Mouse (Mus musculus) limb, embryonic 14.5 days (tissue): ENCODE measurements around the gene Ccnl1. TPM values are rescaled to one million over a fixed set of nuclear protein-coding genes. Genes with fewer than 3 reads are reported as not detected.

ENCODE experiments used
- ATAC-seq: fragments of 200-750 bp; cut with Nextera tagmentation; 2 replicates; pipeline ENCODE4 v1.8.0; 2017; ENCODE audit warnings: low read depth, moderate number of reproducible peaks, moderate TSS enrichment; ENCODE audit not compliant: low FRiP score
- DNase-seq: peaks from one replicate; pipeline ENCODE4 v3.0.0-alpha.2; 2015; ENCODE audit warnings: low spot score
- H3K27ac ChIP-seq: fragments of 300-500 bp; sonication (generic); replicated peaks from 2 replicates; pipeline ENCODE4 v1.5.1; 2014; ENCODE audit warnings: low read depth, mild to moderate bottlenecking, low read length, moderate library complexity, mixed read lengths
- H3K27me3 ChIP-seq: fragments of 300-500 bp; sonication (generic); 2 replicates; pipeline ENCODE4 v1.6.1; 2014; ENCODE audit warnings: low read length, mixed read lengths; ENCODE audit not compliant: control insufficient read depth, insufficient read depth
- H3K36me3 ChIP-seq: fragments of 300-500 bp; sonication (generic); 2 replicates; pipeline ENCODE4 v1.6.1; 2014; ENCODE audit warnings: mild to moderate bottlenecking, low read length, moderate library complexity, mixed read lengths; ENCODE audit not compliant: control insufficient read depth, insufficient read depth
- H3K4me1 ChIP-seq: fragments of 300-500 bp; sonication (generic); 2 replicates; pipeline ENCODE4 v1.6.1; 2014; ENCODE audit warnings: antibody characterized with exemption, low read length, mixed read lengths; ENCODE audit not compliant: control insufficient read depth, insufficient read depth
- H3K4me2 ChIP-seq: fragments of 300-500 bp; sonication (generic); replicated peaks from 2 replicates; pipeline ENCODE4 v1.6.1; 2014; ENCODE audit warnings: low read depth, mild to moderate bottlenecking, low read length, moderate library complexity; ENCODE audit not compliant: severe bottlenecking
- H3K4me3 ChIP-seq: fragments of 300-500 bp; sonication (generic); replicated peaks from 2 replicates; pipeline ENCODE4 v1.5.1; 2014; ENCODE audit warnings: low read length
- H3K9ac ChIP-seq: fragments of 300-500 bp; sonication (generic); 2 replicates; pipeline ENCODE4 v1.6.1; 2014; ENCODE audit warnings: mild to moderate bottlenecking, low read depth, low read length, moderate library complexity; ENCODE audit not compliant: severe bottlenecking
- H3K9me3 ChIP-seq: fragments of 300-500 bp; sonication (generic); 2 replicates; pipeline ENCODE4 v1.6.1; 2016; ENCODE audit warnings: low read length; ENCODE audit not compliant: control insufficient read depth
- POLR2A ChIP-seq: fragments of 200-500 bp; IDR thresholded peaks from 2 replicates; pipeline ENCODE4 v1.8.0; 2012; ENCODE audit warnings: inconsistent platforms, mild to moderate bottlenecking, moderate library complexity, borderline replicate concordance; ENCODE audit not compliant: insufficient read depth, insufficient read length; ENCODE audit errors: extremely low read depth
- WGBS: fragments of 180-500 bp; shearing (Covaris S2); extraction: QIAGEN DNeasy Blood & Tissue Kit; methylation state at CpG from one replicate; pipeline ENCODE4 v1.1.7; 2014; 5-methylcytosine and 5-hydroxymethylcytosine counted together
- polyA plus RNA-seq, 2 experiments: library from polyadenylated mRNA; depleted of rRNA in 1 of 2; stranded (reverse) in 1 of 2; unstranded in 1 of 2; fragments of >200 nt; fragmentation: Nextera tagmentation in 1 of 2; extraction: Ambion mirVana in 1 of 2; gene quantifications; 2 replicates each; pipeline versions ENCODE4 v1.2.1 to v1.2.3; 2012 to 2014

Gene Ccnl1
- polyA plus RNA-seq, 2 experiments = 127 to 137 TPM

GRCm38 (mm10) chr3:65919016-65919415 lies 39.0 kb downstream of the Ccnl1 start:
- 98% methylated on average over 2 of the region's 2 CpGs for WGBS

GRCm38 (mm10) chr3:65912928-65913327 lies 45.1 kb downstream of the Ccnl1 start:
- H3K9ac ChIP-seq = no peak overlapping the region
- no peak overlapping the region; the same call in 1 of the 2 replicates for H3K27ac ChIP-seq
- H3K4me1 ChIP-seq = 0 out of 2 replicates have a peak, but pooled peaks cover 6% of the 10 kb centered on the region
- no peaks in the 10 kb centered on the region for H3K36me3 ChIP-seq
- no peak overlapping the region for H3K4me2 ChIP-seq
- WGBS = 35% methylated on average over 4 of the region's 4 CpGs
- no peak for TF ChIP-seq POLR2A
- DNase-seq (peak; percentile 49), ATAC-seq (no peak)
- H3K9me3 ChIP-seq = no peaks in the 10 kb centered on the region
- no peaks in the 10 kb centered on the region for H3K27me3 ChIP-seq
- H3K4me3 ChIP-seq = no peak overlapping the region

More at GRCm38 (mm10) chr3:65919016-65919415, 39.0 kb downstream of the Ccnl1 start:
- H3K4me3 ChIP-seq = no peak overlapping the region
- no peak for TF ChIP-seq POLR2A
- H3K4me1 ChIP-seq = no peaks in the 10 kb centered on the region
- no peaks in the 10 kb centered on the region for H3K36me3 ChIP-seq
- H3K9me3 ChIP-seq = no peaks in the 10 kb centered on the region
- H3K27me3 ChIP-seq = no peaks in the 10 kb centered on the region
- ATAC-seq (no peak), DNase-seq (no peak)
- H3K4me2 ChIP-seq = no peak overlapping the region
- H3K9ac ChIP-seq = no peak overlapping the region
- no peak overlapping the region for H3K27ac ChIP-seq

GRCm38 (mm10) chr3:65912217-65912616 lies 45.8 kb downstream of the Ccnl1 start:
- no peaks in the 10 kb centered on the region for H3K27me3 ChIP-seq
- no peak overlapping the region for H3K4me2 ChIP-seq
- no peaks in the 10 kb centered on the region for H3K36me3 ChIP-seq
- ATAC-seq (no peak), DNase-seq (no peak)
- WGBS = 79% methylated on average over 11 of the region's 11 CpGs
- H3K9ac ChIP-seq = no peak overlapping the region
- TF ChIP-seq POLR2A = no peak
- H3K9me3 ChIP-seq = no peaks in the 10 kb centered on the region
- H3K4me1 ChIP-seq = 0 out of 2 replicates have a peak, but pooled peaks cover 6% of the 10 kb centered on the region
- no peak overlapping the region for H3K4me3 ChIP-seq
- H3K27ac ChIP-seq = no peak overlapping the region

- 91% methylated on average over 3 of the region's 3 CpGs for WGBS
- no peaks in the 10 kb centered on the region for H3K27me3 ChIP-seq
- H3K4me3 ChIP-seq = no peak overlapping the region
- DNase-seq (no peak), ATAC-seq (no peak)
- no peaks in the 10 kb centered on the region for H3K9me3 ChIP-seq
- H3K27ac ChIP-seq = no peak overlapping the region
- H3K9ac ChIP-seq = no peak overlapping the region
- H3K4me1 ChIP-seq = 0 out of 2 replicates have a peak, but pooled peaks cover 6% of the 10 kb centered on the region
- no peak overlapping the region for H3K4me2 ChIP-seq
- no peak for TF ChIP-seq POLR2A
- no peaks in the 10 kb centered on the region for H3K36me3 ChIP-seq
Observed at GRCm38 (mm10) chr3:65911265-65911664, 46.8 kb downstream of the Ccnl1 start.

- Histone ChIP-seq H3K4me2 (no peak overlapping the region), H3K4me3 (no peak overlapping the region), H3K27ac (no peak overlapping the region), H3K9ac (no peak overlapping the region), H3K9me3 (no peaks in the 10 kb centered on the region), H3K4me1 (peaks cover 19% of the 10 kb centered on the region), H3K36me3 (no peaks in the 10 kb centered on the region), H3K27me3 (no peaks in the 10 kb centered on the region)
- ATAC-seq = no peak
- WGBS = 88% methylated on average over 2 of the region's 2 CpGs
- no peak for DNase-seq
- TF ChIP-seq POLR2A = no peak
Observed at GRCm38 (mm10) chr3:65909454-65909853, 48.6 kb downstream of the Ccnl1 start.

GRCm38 (mm10) chr3:65907536-65907935 lies 50.5 kb downstream of the Ccnl1 start:
- Histone ChIP-seq H3K36me3 (no peaks in the 10 kb centered on the region), H3K9me3 (no peaks in the 10 kb centered on the region), H3K4me2 (no peak overlapping the region), H3K27me3 (no peaks in the 10 kb centered on the region), H3K4me3 (no peak overlapping the region), H3K27ac (no peak overlapping the region), H3K9ac (no peak overlapping the region), H3K4me1 (peaks cover 22% of the 10 kb centered on the region)
- TF ChIP-seq POLR2A = no peak
- 94% methylated on average over 4 of the region's 4 CpGs for WGBS
- DNase-seq = no peak
- ATAC-seq = no peak
